Mouse (Mus musculus): ENCODE results near the gene Mafb. TPM values are rescaled to one million over a fixed set of nuclear protein-coding genes. Genes with fewer than 3 reads are reported as not detected.

Mafb gene
- polyA plus RNA-seq, 1 experiment from 2014 or later: 3.0 TPM

DNA sequence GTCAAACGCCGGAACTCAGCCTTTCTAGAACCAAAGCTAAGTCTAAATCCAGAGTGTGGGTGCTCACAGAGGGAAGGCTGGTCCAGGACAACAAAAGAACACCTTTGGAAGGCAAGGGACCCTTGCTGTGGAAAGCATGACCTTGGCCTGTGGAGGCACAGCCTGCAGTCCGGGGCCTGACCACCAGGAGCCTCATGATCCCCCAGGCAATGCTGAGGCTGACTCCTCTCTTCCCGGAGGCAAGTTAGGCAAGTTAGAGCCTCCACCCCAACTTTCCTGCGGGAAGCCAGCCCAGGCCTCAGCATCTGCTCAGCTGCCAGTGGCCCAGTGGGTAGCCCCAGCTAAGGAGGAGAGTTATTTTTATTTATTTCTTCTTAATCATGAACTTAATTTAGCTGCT, 9.4 kb upstream of the Mafb start:
- no peak for ATAC-seq

GRCm38 (mm10) chr2:160369653-160370420, 3.0 kb upstream of the Mafb start:
- no peak overlapping the region for H3K9ac ChIP-seq
- no peak overlapping the region for H3K27ac ChIP-seq
- no peaks in the 10 kb centered on the region for H3K9me3 ChIP-seq (replicated peaks)
- no peak for ATAC-seq
- peaks cover 100% of the 10 kb centered on the region for H3K27me3 ChIP-seq (replicated peaks)
- WGBS (ENCODE audit: insufficient replicate concordance): 6% methylated on average over 25 of the region's 25 CpGs
- no peaks in the 10 kb centered on the region for H3K36me3 ChIP-seq
- H3K4me2 ChIP-seq: peak overlapping the region; percentile 75
- no peak overlapping the region for H3K4me3 ChIP-seq
- H3K4me1 ChIP-seq: peaks cover 20% of the 10 kb centered on the region; the same call in 1 of the 2 replicates

More for the DNA sequence above, 9.4 kb upstream of the Mafb start:
- Histone ChIP-seq H3K4me1 (no peaks in the 10 kb centered on the region), H3K36me3 (no peaks in the 10 kb centered on the region), H3K4me3 (no peak overlapping the region), H3K4me2 (no peak overlapping the region), H3K27ac (no peak overlapping the region), H3K27me3 (replicated peaks) (peaks cover 65% of the 10 kb centered on the region), H3K9ac (no peak overlapping the region), H3K9me3 (replicated peaks) (no peaks in the 10 kb centered on the region)
- 28% methylated on average over 5 of the region's 5 CpGs for WGBS (ENCODE audit: insufficient replicate concordance)

- ATAC-seq: no peak
- Histone ChIP-seq H3K27me3 (replicated peaks) (peaks cover 100% of the 10 kb centered on the region), H3K9me3 (replicated peaks) (no peaks in the 10 kb centered on the region), H3K4me1 (peaks cover 20% of the 10 kb centered on the region; the same call in 1 of the 2 replicates), H3K36me3 (no peaks in the 10 kb centered on the region), H3K9ac (no peak overlapping the region), H3K4me2 (peak overlapping the region; percentile 75), H3K27ac (no peak overlapping the region), H3K4me3 (peak overlapping the region; percentile 25)
- WGBS (ENCODE audit: insufficient replicate concordance): 2% methylated on average over 52 of the region's 52 CpGs
These were observed 1.8 kb upstream of the Mafb start for GRCm38 (mm10) chr2:160368422-160369357.

GRCm38 (mm10) chr2:160367448-160368208, 763 bp upstream of the Mafb start:
- WGBS (ENCODE audit: insufficient replicate concordance): under 1% methylated on average over 45 of the region's 45 CpGs
- Histone ChIP-seq H3K4me1 (peaks cover 20% of the 10 kb centered on the region; the same call in 1 of the 2 replicates), H3K4me2 (peak overlapping the region; percentile 75), H3K27ac (no peak overlapping the region), H3K9me3 (replicated peaks) (no peaks in the 10 kb centered on the region), H3K27me3 (replicated peaks) (peaks cover 99% of the 10 kb centered on the region), H3K36me3 (no peaks in the 10 kb centered on the region), H3K4me3 (peak overlapping the region; percentile 52), H3K9ac (peak overlapping the region; percentile 28; the same call in 1 of the 2 replicates)
- ATAC-seq: peak; percentile 46

- H3K9ac ChIP-seq: peak overlapping the region; percentile 44
- H3K4me2 ChIP-seq: peak overlapping the region; percentile 75
- H3K36me3 ChIP-seq: no peaks in the 10 kb centered on the region
- H3K27ac ChIP-seq: no peak overlapping the region
- H3K27me3 ChIP-seq (replicated peaks): peaks cover 99% of the 10 kb centered on the region
- 2% methylated on average over 73 of the region's 95 CpGs for WGBS (ENCODE audit: insufficient replicate concordance)
- peaks cover 20% of the 10 kb centered on the region; the same call in 1 of the 2 replicates for H3K4me1 ChIP-seq
- peak overlapping the region; percentile 52 for H3K4me3 ChIP-seq
- H3K9me3 ChIP-seq (replicated peaks): no peaks in the 10 kb centered on the region
- ATAC-seq: no peak
These were observed 520 bp downstream of the Mafb start for GRCm38 (mm10) chr2:160366111-160366979.

GRCm38 (mm10) chr2:160365107-160365911, 1.6 kb downstream of the Mafb start:
- Histone ChIP-seq H3K4me2 (peak overlapping the region; percentile 75), H3K9me3 (replicated peaks) (no peaks in the 10 kb centered on the region), H3K9ac (no peak overlapping the region), H3K4me1 (peaks cover 20% of the 10 kb centered on the region; the same call in 1 of the 2 replicates), H3K27ac (no peak overlapping the region), H3K4me3 (peak overlapping the region; percentile 52), H3K27me3 (replicated peaks) (peaks cover 99% of the 10 kb centered on the region), H3K36me3 (no peaks in the 10 kb centered on the region)
- no peak for ATAC-seq
- 6% methylated on average over 50 of the region's 50 CpGs for WGBS (ENCODE audit: insufficient replicate concordance)

DNA sequence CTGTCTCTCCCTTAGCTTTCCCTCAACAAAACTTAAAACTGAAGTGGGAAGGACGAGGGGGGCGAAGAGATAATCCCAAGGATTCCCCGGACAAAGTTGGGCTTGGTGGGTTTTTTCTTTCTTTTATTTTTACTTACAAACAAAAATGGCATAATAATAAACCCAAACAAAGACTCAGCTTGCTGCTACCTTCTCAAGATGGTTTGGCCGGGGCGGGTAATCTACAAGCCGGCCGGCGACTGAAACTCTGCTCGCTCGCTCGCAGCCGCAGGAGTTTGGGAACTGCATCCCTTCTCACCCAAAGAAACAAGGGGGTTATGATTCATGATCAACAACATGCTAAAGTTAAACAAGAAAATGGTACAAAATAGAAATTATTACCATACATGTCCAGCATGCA, 2.2 kb downstream of the Mafb start:
- peaks cover 20% of the 10 kb centered on the region; the same call in 1 of the 2 replicates for H3K4me1 ChIP-seq
- peak overlapping the region; percentile 52; the same call in 1 of the 2 replicates for H3K4me3 ChIP-seq
- no peaks in the 10 kb centered on the region for H3K9me3 ChIP-seq (replicated peaks)
- no peak overlapping the region for H3K27ac ChIP-seq
- H3K9ac ChIP-seq: no peak overlapping the region
- ATAC-seq: no peak
- no peaks in the 10 kb centered on the region for H3K36me3 ChIP-seq
- peaks cover 99% of the 10 kb centered on the region for H3K27me3 ChIP-seq (replicated peaks)
- H3K4me2 ChIP-seq: peak overlapping the region; percentile 75
- WGBS (ENCODE audit: insufficient replicate concordance): 4% methylated on average over 12 of the region's 12 CpGs

GRCm38 (mm10) chr2:160364128-160364650, 2.7 kb downstream of the Mafb start:
- no peak overlapping the region for H3K9ac ChIP-seq
- ATAC-seq: no peak
- H3K4me1 ChIP-seq: peaks cover 20% of the 10 kb centered on the region; the same call in 1 of the 2 replicates
- H3K4me3 ChIP-seq: peak overlapping the region; percentile 19
- no peak overlapping the region for H3K27ac ChIP-seq
- WGBS (ENCODE audit: insufficient replicate concordance): 3% methylated on average over 9 of the region's 9 CpGs
- no peak overlapping the region; the same call in 1 of the 2 replicates for H3K4me2 ChIP-seq
- H3K9me3 ChIP-seq (replicated peaks): no peaks in the 10 kb centered on the region
- H3K27me3 ChIP-seq (replicated peaks): peaks cover 99% of the 10 kb centered on the region
- H3K36me3 ChIP-seq: no peaks in the 10 kb centered on the region

DNA sequence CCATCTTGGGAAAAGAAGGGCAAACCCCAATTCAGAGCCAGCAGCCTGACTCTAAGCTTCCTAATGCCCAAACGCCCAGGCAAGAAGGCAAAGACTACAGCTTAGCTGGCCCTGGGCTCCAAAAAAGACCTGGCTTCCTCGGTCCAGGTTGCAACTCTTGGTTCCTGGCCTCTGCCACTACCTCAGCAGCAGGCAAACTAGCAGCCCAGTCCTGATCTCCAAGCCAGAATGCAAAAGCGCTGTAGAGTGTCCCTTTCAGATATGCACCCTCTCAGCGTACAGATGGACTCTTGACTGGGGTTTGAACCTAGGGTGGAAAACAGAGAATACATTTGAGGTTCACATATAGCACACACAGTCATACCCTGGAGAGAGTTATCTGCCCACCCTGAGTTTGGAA, 3.7 kb downstream of the Mafb start:
- Histone ChIP-seq H3K36me3 (no peaks in the 10 kb centered on the region), H3K4me3 (no peak overlapping the region), H3K4me2 (no peak overlapping the region), H3K4me1 (peaks cover 20% of the 10 kb centered on the region; the same call in 1 of the 2 replicates), H3K9ac (no peak overlapping the region), H3K27ac (no peak overlapping the region), H3K27me3 (replicated peaks) (peaks cover 99% of the 10 kb centered on the region), H3K9me3 (replicated peaks) (no peaks in the 10 kb centered on the region)
- WGBS (ENCODE audit: insufficient replicate concordance): 19% methylated on average over 4 of the region's 4 CpGs
- ATAC-seq: no peak

All from liver, embryonic 12.5 days (tissue).